Mouse (Mus musculus): Measurements from ENCODE around the gene Tacc2. TPM values are rescaled to one million over a fixed set of nuclear protein-coding genes. Genes with fewer than 3 reads are reported as not detected.
A peak's percentile ranks its signal among the peaks of the same experiment; 100 is the strongest.
"Not testable (repeated sequence)": the region's sequence is repeated elsewhere in the genome, so short reads cannot be mapped to it uniquely, and the experiment has no call there.

Gene Tacc2
- polyA plus RNA-seq (2012; ENCODE audit: insufficient read depth, insufficient read length, low replicate concordance, missing spikeins) = not detected in 2 replicates

GRCm38 (mm10) chr7:130577388-130578003 lies at the start of gene Tacc2:
Tacc2 (plus strand) TSS chr7:130577438.
- Histone ChIP-seq H3K27ac (ENCODE audit: insufficient read depth, low read depth, low read length) (no peak within 1 kb of the TSS), H3K4me3 (ENCODE audit: insufficient read depth, low read depth, low read length) (no peak within 1 kb of the TSS), H3K4me1 (ENCODE audit: control insufficient read depth, insufficient read depth, low read length) (no peaks in the 10 kb centered on the region)
- no peak for TF ChIP-seq POLR2A (IDR thresholded peaks at IDR 0.05; ENCODE audit: insufficient read depth, low read depth, low read length)
- no peak for TF ChIP-seq CTCF (IDR thresholded peaks at IDR 0.05; ENCODE audit: insufficient read depth, low read depth, low read length)
- 71% methylated on average over 15 of the region's 15 CpGs for WGBS

GRCm38 (mm10) chr7:130531138-130531537 lies 46.1 kb upstream of the Tacc2 start:
- H3K27ac ChIP-seq (ENCODE audit: insufficient read depth, low read depth, low read length) = not testable (repeated sequence)

GRCm38 (mm10) chr7:130533316-130534260 lies 43.6 kb upstream of the Tacc2 start:
- H3K4me3 ChIP-seq (ENCODE audit: insufficient read depth, low read depth, low read length) = no peak overlapping the region
- H3K4me1 ChIP-seq (ENCODE audit: control insufficient read depth, insufficient read depth, low read length) = peaks cover 3% of the 10 kb centered on the region; the same call in 1 of the 2 replicates
- no peak overlapping the region for H3K27ac ChIP-seq (ENCODE audit: insufficient read depth, low read depth, low read length)
- peak; percentile 74 for TF ChIP-seq CTCF (IDR thresholded peaks at IDR 0.05; ENCODE audit: insufficient read depth, low read depth, low read length)
- TF ChIP-seq POLR2A (IDR thresholded peaks at IDR 0.05; ENCODE audit: insufficient read depth, low read depth, low read length) = no peak
- 35% methylated on average over 24 of the region's 25 CpGs for WGBS

More at GRCm38 (mm10) chr7:130531138-130531537, 46.1 kb upstream of the Tacc2 start:
- not testable (repeated sequence) for H3K4me3 ChIP-seq (ENCODE audit: insufficient read depth, low read depth, low read length); H3K4me1 ChIP-seq (ENCODE audit: control insufficient read depth, insufficient read depth, low read length)
- 93% methylated on average over 15 of the region's 15 CpGs for WGBS

- Histone ChIP-seq H3K4me3 (ENCODE audit: insufficient read depth, low read depth, low read length) (no peak overlapping the region), H3K27ac (ENCODE audit: insufficient read depth, low read depth, low read length) (no peak overlapping the region), H3K4me1 (ENCODE audit: control insufficient read depth, insufficient read depth, low read length) (peaks cover 3% of the 10 kb centered on the region; the same call in 1 of the 2 replicates)
- 70% methylated on average over 4 of the region's 4 CpGs for WGBS
- no peak for TF ChIP-seq POLR2A (IDR thresholded peaks at IDR 0.05; ENCODE audit: insufficient read depth, low read depth, low read length)
- no peak for TF ChIP-seq CTCF (IDR thresholded peaks at IDR 0.05; ENCODE audit: insufficient read depth, low read depth, low read length)
Measured at GRCm38 (mm10) chr7:130535174-130535573, 42.1 kb upstream of the Tacc2 start.

- no peak overlapping the region for H3K27ac ChIP-seq (ENCODE audit: insufficient read depth, low read depth, low read length)
- H3K4me1 ChIP-seq (ENCODE audit: control insufficient read depth, insufficient read depth, low read length) = peaks cover 3% of the 10 kb centered on the region; the same call in 1 of the 2 replicates
- TF ChIP-seq CTCF (IDR thresholded peaks at IDR 0.05; ENCODE audit: insufficient read depth, low read depth, low read length) = no peak
- no peak for TF ChIP-seq POLR2A (IDR thresholded peaks at IDR 0.05; ENCODE audit: insufficient read depth, low read depth, low read length)
- no peak overlapping the region for H3K4me3 ChIP-seq (ENCODE audit: insufficient read depth, low read depth, low read length)
- WGBS = 73% methylated on average over 4 of the region's 4 CpGs
Measured at GRCm38 (mm10) chr7:130537068-130537467, 40.2 kb upstream of the Tacc2 start.

- H3K27ac ChIP-seq (ENCODE audit: insufficient read depth, low read depth, low read length) = no peak overlapping the region
- WGBS = 75% methylated on average over 7 of the region's 7 CpGs
- TF ChIP-seq POLR2A (IDR thresholded peaks at IDR 0.05; ENCODE audit: insufficient read depth, low read depth, low read length) (no peak), CTCF (IDR thresholded peaks at IDR 0.05; ENCODE audit: insufficient read depth, low read depth, low read length) (no peak)
- no peak overlapping the region for H3K4me3 ChIP-seq (ENCODE audit: insufficient read depth, low read depth, low read length)
- H3K4me1 ChIP-seq (ENCODE audit: control insufficient read depth, insufficient read depth, low read length) = no peaks in the 10 kb centered on the region
Measured at GRCm38 (mm10) chr7:130540176-130540575, 37.1 kb upstream of the Tacc2 start.

- WGBS = 97% methylated on average over 4 of the region's 4 CpGs
- no peak overlapping the region for H3K4me3 ChIP-seq (ENCODE audit: insufficient read depth, low read depth, low read length)
Measured at GRCm38 (mm10) chr7:130543181-130543580, 34.1 kb upstream of the Tacc2 start.

GRCm38 (mm10) chr7:130545401-130545800 lies 31.8 kb upstream of the Tacc2 start:
- Histone ChIP-seq H3K4me3 (ENCODE audit: insufficient read depth, low read depth, low read length) (no peak overlapping the region), H3K4me1 (ENCODE audit: control insufficient read depth, insufficient read depth, low read length) (peaks cover 3% of the 10 kb centered on the region; the same call in 1 of the 2 replicates), H3K27ac (ENCODE audit: insufficient read depth, low read depth, low read length) (no peak overlapping the region)
- no peak for TF ChIP-seq POLR2A (IDR thresholded peaks at IDR 0.05; ENCODE audit: insufficient read depth, low read depth, low read length)
- no peak for TF ChIP-seq CTCF (IDR thresholded peaks at IDR 0.05; ENCODE audit: insufficient read depth, low read depth, low read length)
- 85% methylated on average over 5 of the region's 5 CpGs for WGBS

More at GRCm38 (mm10) chr7:130543181-130543580, 34.1 kb upstream of the Tacc2 start:
- no peak for TF ChIP-seq CTCF (IDR thresholded peaks at IDR 0.05; ENCODE audit: insufficient read depth, low read depth, low read length)
- TF ChIP-seq POLR2A (IDR thresholded peaks at IDR 0.05; ENCODE audit: insufficient read depth, low read depth, low read length) = no peak
- no peak overlapping the region for H3K27ac ChIP-seq (ENCODE audit: insufficient read depth, low read depth, low read length)
- peaks cover 3% of the 10 kb centered on the region; the same call in 1 of the 2 replicates for H3K4me1 ChIP-seq (ENCODE audit: control insufficient read depth, insufficient read depth, low read length)

- TF ChIP-seq POLR2A (IDR thresholded peaks at IDR 0.05; ENCODE audit: insufficient read depth, low read depth, low read length) (no peak), CTCF (IDR thresholded peaks at IDR 0.05; ENCODE audit: insufficient read depth, low read depth, low read length) (no peak)
- Histone ChIP-seq H3K4me3 (ENCODE audit: insufficient read depth, low read depth, low read length) (no peak overlapping the region), H3K4me1 (ENCODE audit: control insufficient read depth, insufficient read depth, low read length) (peaks cover 3% of the 10 kb centered on the region; the same call in 1 of the 2 replicates), H3K27ac (ENCODE audit: insufficient read depth, low read depth, low read length) (peak overlapping the region; percentile 85; the same call in 1 of the 2 replicates)
- 29% methylated on average over 3 of the region's 3 CpGs for WGBS
Measured at GRCm38 (mm10) chr7:130545893-130546292, 31.3 kb upstream of the Tacc2 start.
